Mouse (Mus musculus) liver, adult 2 months (tissue): ENCODE data around the gene Klhl33.

Experiments used
- CTCF ChIP-seq: fragments of 200-500 bp; IDR thresholded peaks from 2 replicates; pipeline ENCODE4 v1.5.1; 2011; ENCODE audit warnings: low read depth, low read length, control low read depth
- POLR2A ChIP-seq: fragments of 200-500 bp; IDR thresholded peaks from 2 replicates; pipeline ENCODE4 v1.6.1; 2011; ENCODE audit warnings: low read length, control low read depth; ENCODE audit not compliant: insufficient read depth; ENCODE audit errors: extremely low read depth

- no peak for TF ChIP-seq POLR2A
- TF ChIP-seq CTCF: no peak
Measured at GRCm38 (mm10) chr14:50892541-50893459, 4.5 kb downstream of the Klhl33 start.
